Mouse (Mus musculus) ES-E14 (cell line): Measurements from ENCODE around the gene Egfem1.

Experiments
- ZC3H11A ChIP-seq: IDR thresholded peaks from 2 replicates; pipeline ENCODE4 v1.6.1; 2012; ENCODE audit warnings: low read depth, mild to moderate bottlenecking, inconsistent platforms, low read length, borderline replicate concordance
- ZNF384 ChIP-seq: IDR thresholded peaks from 2 replicates; pipeline ENCODE4 v1.6.1; 2012; ENCODE audit warnings: low read depth, low read length, inconsistent platforms

GRCm38 (mm10) chr3:29197727-29198512, 116.1 kb downstream of the Egfem1 start:
- no peak for TF ChIP-seq ZNF384
- no peak for TF ChIP-seq ZC3H11A
